Mouse (Mus musculus) frontal cortex, postnatal 10 days (tissue): ENCODE data around the gene Pcbp3.
"Not testable (repeated sequence)": the region's sequence is repeated elsewhere in the genome, so short reads cannot be mapped to it uniquely, and the experiment has no call there.

ENCODE experiments used
- DNase-seq, 2 experiments: peaks; one replicate each; pipeline ENCODE4 v3.0.0; 2022; ENCODE audit warnings: low spot score in 2 of 2, mixed read lengths in 1 of 2

Gene Pcbp3

GRCm38 (mm10) chr10:76961790-76962489, at the start of gene Pcbp3:
Gene Pcbp3 (minus strand): TSS chr10:76961887.
- DNase-seq = peak; percentile 97 to 98

GRCm38 (mm10) chr10:77008698-77009097, 47.0 kb upstream of the Pcbp3 start:
- no peak for DNase-seq

- peak in 1 of 2 experiments; percentile 25 for DNase-seq
Measured at GRCm38 (mm10) chr10:77008109-77008561, 46.4 kb upstream of the Pcbp3 start.

GRCm38 (mm10) chr10:77007433-77008108, 45.9 kb upstream of the Pcbp3 start:
- DNase-seq = no peak

GRCm38 (mm10) chr10:77004936-77005335, 43.2 kb upstream of the Pcbp3 start:
- DNase-seq = no peak

- peak in 1 of 2 experiments; percentile 16 for DNase-seq
Measured at GRCm38 (mm10) chr10:76997759-76998513, 36.2 kb upstream of the Pcbp3 start.

GRCm38 (mm10) chr10:76992456-76992855, 30.8 kb upstream of the Pcbp3 start:
- DNase-seq = no peak

GRCm38 (mm10) chr10:76988586-76988985, 26.9 kb upstream of the Pcbp3 start:
- no peak for DNase-seq

GRCm38 (mm10) chr10:76978042-76978441, 16.4 kb upstream of the Pcbp3 start:
- DNase-seq = no peak

- no peak for DNase-seq
Measured at GRCm38 (mm10) chr10:76976699-76977098, 15.0 kb upstream of the Pcbp3 start.

GRCm38 (mm10) chr10:76973797-76974436, 12.2 kb upstream of the Pcbp3 start:
- DNase-seq = no peak

- not testable (repeated sequence) for DNase-seq
Measured at GRCm38 (mm10) chr10:76972318-76972717, 10.6 kb upstream of the Pcbp3 start.

GRCm38 (mm10) chr10:76970974-76971373, 9.3 kb upstream of the Pcbp3 start:
- DNase-seq = no peak

- DNase-seq = peak in 1 of 2 experiments; percentile 19
Measured at GRCm38 (mm10) chr10:76964436-76964835, 2.7 kb upstream of the Pcbp3 start.

GRCm38 (mm10) chr10:76963997-76964396, 2.3 kb upstream of the Pcbp3 start:
- peak in 1 of 2 experiments; percentile 22 for DNase-seq

GRCm38 (mm10) chr10:76961156-76961555, 531 bp downstream of the Pcbp3 start:
- DNase-seq = peak in 1 of 2 experiments; percentile 23

GRCm38 (mm10) chr10:76958201-76958600, 3.5 kb downstream of the Pcbp3 start:
- DNase-seq = no peak

GRCm38 (mm10) chr10:76956200-76956599, 5.5 kb downstream of the Pcbp3 start:
- DNase-seq = no peak

GRCm38 (mm10) chr10:76941038-76941437, 20.6 kb downstream of the Pcbp3 start:
- no peak for DNase-seq

- no peak for DNase-seq
Measured at GRCm38 (mm10) chr10:76936827-76937226, 24.9 kb downstream of the Pcbp3 start.

GRCm38 (mm10) chr10:76934805-76935204, 26.9 kb downstream of the Pcbp3 start:
- no peak for DNase-seq

- DNase-seq = no peak
Measured at GRCm38 (mm10) chr10:76931794-76932193, 29.9 kb downstream of the Pcbp3 start.
